Mouse (Mus musculus) testis, postnatal 14 days (tissue): ENCODE measurements around the gene Zfp326.
A peak's percentile ranks its signal among the peaks of the same experiment; 100 is the strongest.
"Not testable (repeated sequence)": the region's sequence is repeated elsewhere in the genome, so short reads cannot be mapped to it uniquely, and the experiment has no call there.

Experiments
- DNase-seq: peaks from one replicate; pipeline ENCODE4 v3.0.0; 2021; ENCODE audit warnings: low spot score

The Zfp326 gene

DNA sequence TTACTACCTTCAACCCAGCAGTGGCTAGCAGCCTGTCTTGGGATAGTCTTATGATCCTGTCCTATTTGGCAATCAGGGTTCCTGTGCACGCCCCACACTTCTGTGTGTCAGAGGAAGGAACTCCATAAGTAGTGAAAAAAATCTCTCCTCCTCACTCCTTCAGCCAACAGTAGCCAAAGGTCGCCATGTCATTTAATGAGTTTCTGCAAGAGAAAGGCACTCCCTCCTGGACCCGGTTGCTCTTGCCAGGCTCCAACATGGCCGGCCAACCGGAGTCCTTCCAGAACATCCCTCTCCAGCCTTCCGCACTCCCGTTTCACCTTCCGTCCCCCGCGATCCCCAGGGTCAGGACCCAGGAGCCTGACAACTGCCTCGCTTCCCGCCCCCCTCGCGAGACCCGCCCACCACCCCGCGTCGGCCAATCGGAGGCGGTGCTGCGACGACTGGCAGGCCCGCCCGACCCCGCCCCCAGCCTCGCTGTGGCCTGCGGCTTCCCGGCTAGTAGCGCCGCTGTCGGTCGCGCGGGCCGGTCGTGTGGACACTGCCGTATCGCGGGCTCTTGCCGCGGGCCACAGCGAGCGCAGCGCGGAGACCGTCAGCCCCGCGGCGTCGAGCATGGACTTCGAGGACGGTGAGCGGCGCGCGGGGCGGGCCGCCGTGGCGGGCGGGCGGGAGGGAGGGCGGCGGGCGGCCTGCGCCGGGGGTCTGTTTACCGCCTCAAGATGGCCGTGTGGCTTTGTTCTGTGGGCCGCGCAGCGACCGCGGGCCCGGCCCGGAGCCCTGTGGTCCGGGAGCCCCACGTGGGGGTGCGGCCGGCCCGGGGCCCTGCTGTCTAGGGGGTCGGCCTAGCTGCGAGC is at the start of gene Zfp326:
Gene Zfp326 (plus strand): TSS at position 498 of the 857 bp plus-strand sequence.
- peak; percentile 92 for DNase-seq

DNA sequence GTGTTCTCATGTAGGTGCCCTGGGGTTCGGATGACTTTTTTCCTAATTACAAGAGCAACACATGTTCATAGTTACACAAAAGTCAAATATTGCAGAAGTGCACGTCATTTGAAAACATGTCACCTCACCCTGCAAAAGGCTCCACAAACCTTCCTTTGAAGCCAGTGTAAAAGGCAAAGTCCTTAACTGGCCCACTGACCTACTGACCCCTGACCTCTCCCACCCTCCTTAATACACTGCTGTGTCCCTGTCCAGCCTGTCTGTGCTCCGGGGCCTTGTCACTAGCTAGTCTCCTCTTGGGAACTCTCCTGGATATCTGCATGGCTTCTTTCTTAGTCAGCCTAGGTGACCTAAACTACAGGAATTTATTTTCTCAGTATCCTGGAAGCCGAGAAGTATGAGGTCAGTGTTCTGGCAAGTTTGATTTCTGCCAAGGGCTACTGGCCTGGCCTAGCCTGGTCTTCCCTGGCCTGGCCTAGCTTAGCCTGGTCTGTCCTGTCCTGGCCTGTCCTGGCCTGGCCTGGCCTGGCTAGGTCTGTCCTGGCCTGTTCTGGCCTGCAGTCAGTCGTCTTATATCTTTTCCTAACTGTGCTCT is 49.4 kb upstream of the Zfp326 start:
- no peak for DNase-seq

DNA sequence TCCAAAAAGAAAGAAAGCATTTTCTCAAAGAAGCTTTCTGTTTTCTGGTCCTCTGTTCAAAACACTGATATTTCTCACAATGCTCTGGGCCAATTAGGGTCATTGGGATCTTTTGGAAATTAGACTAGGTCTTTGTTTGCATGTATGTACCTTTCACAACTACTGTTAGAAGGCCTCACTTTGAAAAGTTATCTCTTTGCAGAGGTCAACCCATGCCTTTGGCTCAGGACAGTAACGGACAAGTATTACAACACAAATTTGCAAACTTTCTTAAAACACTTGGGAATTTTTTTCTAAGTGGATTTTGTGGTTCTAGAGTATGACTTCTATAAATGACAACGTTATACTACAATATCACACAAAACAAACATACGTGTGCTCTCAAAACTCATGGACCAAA is 48.3 kb upstream of the Zfp326 start:
- no peak for DNase-seq

DNA sequence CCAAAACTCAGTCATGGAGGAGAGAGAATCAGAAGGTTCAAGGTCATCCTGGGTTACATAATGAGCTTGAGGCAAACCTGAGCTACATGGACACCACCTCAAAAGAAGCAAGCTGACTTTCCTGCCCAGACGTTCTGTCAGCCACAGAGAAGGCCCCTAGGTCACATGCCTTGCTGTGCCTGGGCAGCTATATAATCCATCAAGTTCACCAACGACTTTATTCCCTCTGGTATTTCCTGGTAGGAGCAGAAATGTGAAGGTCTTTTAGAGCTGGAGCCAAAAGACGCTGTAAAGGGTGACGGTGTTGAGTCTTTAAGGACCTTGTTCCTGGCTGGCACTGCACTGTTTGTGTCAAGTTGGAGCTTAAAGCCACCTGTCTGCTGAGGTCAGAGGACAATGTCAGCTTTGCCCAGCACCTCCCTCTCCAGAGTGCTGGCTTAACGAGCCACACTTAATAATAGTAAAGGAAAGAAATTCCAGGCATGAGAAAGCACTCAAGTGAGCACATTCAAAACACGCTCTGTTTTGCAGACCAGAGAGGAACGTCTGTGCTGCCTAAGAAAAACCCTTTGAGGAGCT is 47.3 kb upstream of the Zfp326 start:
- no peak for DNase-seq

DNA sequence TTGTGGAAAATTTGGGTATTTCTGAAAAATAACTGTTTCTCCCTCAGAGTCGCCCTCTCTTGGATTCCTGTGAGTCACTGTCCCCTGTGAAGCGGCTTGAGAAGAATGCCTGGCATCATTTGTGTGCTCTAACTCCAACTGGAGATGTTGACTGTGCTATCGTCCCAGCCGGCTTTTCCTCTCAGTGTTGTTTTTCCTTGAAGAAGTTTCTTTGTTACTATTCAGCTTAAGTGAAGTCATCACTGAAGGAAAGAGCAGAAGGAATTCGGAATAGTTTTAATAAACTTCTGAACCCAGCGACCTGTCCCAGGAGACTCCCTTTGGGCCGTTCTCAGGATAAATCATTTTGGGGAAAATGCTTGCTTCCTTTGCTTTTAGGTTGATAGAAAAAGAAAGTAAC is 44.2 kb upstream of the Zfp326 start:
- DNase-seq = no peak

DNA sequence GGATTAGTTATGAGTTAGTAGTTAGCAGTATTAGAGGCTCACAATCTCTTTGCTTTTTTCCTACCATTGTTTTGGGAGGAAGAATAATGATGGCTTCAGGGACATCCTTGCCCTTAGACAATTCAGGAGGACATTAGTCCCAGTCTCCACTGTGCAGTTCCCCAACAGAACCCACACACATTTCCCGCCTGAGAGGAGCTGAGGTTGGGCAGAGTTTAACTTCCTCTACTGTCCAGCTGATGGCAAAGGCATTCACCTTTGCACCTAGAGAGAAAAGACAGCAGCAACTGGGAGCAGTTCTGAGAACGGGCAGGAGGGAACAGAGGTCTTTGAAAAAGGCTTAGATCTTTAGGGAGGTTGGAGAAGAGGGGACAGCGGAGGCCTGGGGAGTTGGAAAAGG is 42.4 kb upstream of the Zfp326 start:
- DNase-seq = no peak

DNA sequence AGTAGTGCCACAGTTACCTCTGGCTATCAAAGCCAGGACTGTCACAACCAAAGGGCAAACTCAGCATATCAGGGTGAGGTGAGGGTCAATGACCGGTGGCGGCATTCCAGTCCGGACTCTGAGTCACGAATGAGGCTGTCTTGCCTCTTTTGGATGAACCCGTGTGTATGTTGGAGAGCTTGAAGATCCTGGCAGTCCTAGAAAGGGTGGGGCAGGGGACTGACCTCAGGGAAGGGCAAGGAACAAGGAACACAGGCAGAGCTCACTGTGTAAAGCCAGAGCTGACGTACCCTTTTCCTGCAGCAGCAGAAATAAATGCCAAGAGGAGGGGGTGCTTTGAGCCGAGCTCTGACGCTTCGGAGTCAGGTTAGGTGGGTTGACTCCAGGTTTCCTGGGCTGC is 40.4 kb upstream of the Zfp326 start:
- DNase-seq = no peak

DNA sequence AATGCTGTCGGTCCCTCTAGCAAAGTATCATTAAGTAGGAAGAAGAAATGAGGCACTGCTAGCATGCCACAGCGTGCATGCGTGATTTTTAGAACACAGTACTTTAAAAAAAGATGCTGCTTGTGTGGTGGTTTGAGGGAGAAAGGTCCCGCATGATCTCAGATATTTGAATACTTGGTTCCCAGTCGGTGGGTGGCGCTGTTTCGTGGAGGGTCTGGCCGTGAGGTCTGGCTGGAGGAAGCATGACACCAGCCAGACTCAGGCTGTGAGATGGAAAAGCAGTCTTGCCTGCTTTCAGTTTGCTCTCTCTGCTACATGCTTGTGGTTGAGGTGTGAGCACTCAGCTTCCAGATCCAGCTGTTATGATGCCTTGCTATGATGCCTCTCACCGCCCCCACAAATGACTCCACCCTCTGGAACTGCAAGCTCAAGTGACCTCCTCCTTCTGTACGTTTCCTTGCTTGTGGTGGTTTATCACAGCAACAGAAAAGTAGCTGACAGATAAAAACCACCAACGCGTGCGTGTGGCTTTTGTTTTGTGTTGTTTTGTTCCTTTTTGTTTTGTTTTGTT is 36.5 kb upstream of the Zfp326 start:
- no peak for DNase-seq

DNA sequence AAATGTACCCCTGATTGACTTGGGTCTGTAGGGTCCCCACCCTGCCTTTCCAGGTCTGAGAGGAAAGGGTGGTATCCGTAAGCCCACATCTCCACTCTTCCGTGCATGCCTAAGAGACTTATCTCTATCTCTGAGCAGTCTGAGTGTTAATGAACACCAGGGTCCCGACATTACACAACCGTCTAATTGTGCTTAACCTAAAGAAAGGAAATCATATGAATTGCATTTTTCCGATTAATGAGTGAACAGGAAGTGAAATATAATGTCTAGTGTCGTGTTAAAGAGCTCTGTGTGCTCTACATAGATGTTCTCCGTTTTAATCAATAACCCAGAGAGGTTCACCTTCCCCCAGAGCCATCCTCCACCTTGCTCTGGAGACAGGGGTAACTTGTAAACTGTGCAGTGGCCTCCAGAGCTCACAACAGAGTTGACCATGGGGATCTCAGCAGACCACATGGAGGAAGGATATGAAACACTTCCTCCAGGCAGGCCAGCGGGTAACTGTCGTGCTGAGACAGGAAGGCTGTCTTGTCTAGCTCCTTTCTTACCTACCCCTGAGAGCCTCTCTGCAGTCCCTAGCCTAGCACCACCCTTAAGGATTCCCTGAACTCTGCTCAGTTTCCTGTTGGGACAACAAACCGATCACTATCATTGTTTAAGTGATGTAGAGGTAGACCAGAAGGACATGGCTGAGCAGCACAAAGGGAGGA is 32.2 kb upstream of the Zfp326 start:
- DNase-seq = no peak

DNA sequence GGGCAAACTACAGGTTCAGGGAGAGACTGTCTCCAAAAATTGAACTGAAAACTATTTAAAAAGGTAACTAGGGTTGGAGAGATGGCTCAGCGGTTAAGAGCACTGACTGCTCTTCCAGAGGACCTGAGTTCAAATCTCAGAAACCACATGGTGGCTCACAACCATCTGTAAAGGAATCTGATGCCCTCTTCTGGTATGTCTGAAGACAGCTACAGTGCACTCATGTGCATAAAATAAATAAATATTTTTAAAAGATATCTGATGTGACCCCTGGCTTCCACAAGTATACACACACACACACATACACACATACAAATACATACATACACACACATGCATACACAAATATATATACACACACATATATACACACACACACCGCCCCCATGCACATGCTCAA is 31.3 kb upstream of the Zfp326 start:
- no peak for DNase-seq

DNA sequence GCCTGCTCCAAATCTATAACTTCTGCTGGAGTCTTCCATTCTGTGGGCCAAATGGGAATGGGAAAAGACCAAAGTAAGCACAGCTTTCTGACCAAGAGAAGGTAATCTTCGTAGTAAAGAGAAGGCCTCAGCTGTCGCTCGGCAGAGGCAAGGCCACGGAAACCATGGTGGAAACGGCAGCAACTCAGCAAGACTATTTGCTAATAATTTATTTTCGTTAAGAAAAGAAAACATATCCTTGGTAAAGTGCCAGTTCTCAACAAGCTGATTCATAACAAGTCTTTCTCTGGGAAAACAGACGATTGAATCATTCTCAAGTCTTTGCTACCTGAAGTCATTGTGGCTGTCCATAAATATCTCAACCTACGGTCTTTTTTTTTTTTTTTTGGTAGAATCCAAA is 28.6 kb upstream of the Zfp326 start:
- no peak for DNase-seq

DNA sequence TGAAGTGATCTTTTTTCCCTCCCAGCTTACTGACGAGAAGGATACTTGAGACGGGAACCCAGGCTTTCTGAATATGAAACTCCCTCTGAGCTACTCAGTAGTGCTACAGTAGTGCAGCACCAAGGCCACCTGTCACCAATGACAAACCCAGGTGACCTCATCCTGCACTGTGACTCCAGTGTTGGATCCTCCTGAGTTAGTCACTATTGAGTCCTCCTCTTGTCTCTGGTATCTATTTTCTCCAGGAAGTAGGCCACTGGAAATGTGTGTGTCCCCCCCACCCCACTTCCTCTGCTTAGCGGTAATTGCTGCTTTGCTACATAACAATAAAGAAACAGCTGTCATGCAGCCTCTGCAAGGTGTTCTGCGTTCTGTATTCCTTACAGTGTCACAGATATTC is 27.1 kb upstream of the Zfp326 start:
- no peak for DNase-seq

DNA sequence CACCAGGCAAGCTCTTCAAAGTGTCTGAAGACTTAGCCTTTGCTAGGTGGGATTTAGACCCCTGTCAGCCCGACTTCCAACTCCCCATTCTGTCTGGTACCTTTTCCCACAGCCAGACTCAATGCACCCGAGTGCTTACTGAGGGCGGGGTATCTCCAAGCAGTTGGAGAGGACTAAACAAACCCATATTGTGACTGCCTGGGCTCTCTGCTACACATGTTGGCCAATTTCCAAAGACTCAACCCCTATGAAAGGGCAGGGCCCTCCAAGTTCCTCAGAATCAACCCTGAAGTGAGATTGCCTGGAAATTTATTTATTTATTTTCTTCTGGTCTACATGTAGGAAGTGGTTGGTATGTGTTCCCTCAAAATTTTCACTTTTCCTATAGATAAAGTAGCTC is 26.7 kb upstream of the Zfp326 start:
- no peak for DNase-seq

DNA sequence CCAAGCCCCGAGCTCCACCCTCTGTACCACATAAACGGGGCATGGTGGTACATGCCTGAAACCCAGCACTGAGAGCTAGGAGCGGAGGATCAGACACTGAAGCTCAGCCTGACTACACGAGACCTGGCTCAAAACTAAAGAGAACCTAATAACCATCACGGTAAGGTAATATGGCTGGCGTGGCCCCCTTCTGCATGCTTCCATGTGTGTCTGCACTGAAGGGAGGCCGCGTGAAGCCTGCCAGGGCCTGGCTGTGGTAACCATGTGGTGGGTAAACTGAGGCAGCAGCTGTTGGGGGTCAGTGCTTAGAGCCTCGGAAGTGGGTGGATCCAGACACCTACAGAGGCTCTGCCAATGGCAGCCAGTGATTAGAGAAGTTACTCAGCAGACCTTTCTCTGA is 23.1 kb upstream of the Zfp326 start:
- DNase-seq = no peak

DNA sequence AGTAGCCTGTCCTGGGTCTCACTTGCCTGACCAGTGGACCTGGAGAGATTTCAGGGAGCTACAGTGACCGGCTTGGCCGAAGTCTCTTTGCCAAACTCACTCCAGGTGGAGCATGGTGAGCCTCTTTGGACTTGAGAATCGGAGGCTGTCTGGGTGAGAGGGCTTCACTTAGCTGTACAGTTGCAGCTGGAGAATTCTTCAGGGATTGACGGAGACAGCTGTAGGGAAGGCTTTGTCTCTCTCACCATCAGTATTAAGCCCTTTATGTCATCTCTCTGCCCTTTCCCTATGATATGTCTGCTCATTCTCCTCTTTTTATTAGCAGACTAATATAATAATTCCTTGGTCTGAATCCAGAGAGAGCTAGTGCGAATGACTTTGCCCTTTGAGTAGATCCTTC is 18.9 kb upstream of the Zfp326 start:
- no peak for DNase-seq

DNA sequence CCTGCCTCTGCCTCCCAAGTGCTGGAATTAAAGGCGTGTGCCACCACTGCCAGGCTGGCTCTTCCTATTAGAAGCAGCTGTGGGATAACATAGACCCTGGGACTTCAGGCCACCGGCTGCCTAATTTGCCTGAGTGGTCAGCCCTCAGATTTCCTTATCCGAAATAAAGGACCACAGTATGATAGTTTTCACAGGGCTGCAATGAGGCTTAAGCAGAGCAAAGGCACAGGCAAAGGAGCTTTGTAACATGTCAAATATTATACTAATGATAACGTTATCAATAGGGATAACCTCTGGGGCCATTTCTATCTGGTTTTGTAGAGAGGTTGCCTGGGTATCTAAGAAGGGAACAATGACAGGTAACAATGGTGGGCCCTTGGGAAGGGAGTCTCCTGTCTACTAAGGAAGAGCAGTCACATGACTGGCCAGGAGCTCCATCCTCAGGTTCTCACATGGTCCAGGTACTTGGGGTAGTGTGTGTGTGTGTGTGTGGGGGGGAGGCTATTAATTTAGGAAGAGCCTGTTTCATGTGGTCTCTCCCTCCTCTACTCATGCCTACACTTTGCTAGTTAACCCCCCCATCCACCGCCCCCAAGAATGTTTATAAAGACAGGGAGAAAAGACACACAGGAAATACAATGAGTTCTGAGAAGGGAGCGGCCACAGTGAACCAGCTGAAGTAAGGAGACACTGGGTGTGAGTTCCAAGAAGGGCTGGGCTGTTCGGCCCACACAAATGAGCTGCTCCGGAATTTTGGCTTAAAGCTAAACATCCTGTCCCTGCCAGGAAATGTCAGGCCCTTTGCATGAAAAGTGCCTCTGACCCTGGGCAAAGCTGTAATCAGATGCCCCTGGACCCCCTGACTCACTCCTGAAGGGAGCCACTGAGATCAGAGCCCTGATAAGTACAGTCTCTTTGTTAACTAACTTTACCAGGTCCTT is 17.3 kb upstream of the Zfp326 start:
- DNase-seq = no peak

DNA sequence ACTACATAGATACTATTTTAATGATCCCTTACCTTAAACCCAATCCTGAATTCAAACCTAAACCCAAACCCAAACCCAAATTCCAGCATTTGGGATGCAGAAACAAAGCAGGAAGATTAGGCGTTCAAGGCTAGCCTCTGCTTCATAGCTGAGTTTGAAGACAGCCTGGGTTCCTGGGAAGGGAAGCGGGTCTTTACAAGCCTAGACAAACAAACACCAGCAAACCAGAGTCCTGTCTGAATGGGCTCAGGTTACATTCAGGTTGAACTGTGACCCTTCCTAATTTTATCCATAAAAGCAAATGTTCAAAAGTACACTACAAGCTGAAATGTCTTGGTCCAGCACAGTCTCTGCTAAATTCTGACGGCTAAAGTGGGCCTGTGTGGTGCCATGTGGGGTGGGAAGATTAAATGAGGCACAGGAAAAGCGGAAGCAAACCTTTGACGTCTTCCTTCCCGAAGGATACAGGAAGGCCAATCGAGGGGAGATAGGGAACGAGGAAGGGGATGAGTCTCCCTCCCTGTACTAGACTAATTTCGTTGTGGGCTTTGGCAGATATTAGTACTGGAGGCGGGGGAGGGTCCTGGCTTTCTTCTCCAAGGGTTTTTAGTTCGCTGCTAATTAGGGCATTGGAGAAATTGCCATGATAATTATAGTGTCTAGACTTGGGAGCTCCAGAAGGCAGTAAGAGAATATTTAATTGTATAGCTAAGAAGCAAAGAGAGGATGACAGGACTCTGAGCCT is 16.5 kb upstream of the Zfp326 start:
- no peak for DNase-seq

DNA sequence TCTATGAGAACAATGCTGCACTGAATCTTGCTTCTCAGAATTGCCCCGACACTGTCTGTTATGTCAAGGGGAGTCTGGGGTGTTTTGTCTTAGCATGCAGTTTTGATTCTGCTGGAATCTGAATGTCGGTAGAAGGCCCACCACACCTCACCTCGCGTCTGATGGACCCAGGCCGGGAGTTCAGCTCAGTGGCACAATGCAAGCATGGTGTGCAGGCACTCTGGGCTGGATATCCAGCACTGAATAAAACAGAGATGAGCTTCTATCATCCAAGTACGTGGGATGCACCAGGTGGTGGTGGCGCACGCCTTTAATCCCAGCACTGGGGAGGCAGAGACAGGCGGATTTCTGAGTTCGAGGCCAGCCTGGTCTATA is 15.9 kb upstream of the Zfp326 start:
- DNase-seq = no peak

DNA sequence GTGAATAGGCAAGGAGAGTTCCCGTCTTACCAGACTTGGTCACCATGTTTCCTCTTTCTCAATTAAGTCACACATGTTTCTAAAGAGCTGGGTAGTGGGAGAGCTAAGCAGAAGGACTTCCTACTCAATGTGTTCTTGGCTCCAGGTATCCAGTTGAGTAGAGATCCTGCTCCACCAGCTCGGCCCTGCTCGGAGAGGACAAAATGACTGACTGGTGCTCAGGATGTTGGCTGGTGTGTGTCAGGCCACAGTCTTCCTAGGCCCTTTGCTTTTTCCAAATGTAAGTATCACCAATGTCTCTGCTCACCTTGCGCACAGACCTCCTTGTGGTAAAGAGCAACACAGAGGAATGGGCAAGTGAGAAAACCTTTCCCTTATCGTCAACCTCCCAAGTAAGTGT is 14.7 kb upstream of the Zfp326 start:
- no peak for DNase-seq

DNA sequence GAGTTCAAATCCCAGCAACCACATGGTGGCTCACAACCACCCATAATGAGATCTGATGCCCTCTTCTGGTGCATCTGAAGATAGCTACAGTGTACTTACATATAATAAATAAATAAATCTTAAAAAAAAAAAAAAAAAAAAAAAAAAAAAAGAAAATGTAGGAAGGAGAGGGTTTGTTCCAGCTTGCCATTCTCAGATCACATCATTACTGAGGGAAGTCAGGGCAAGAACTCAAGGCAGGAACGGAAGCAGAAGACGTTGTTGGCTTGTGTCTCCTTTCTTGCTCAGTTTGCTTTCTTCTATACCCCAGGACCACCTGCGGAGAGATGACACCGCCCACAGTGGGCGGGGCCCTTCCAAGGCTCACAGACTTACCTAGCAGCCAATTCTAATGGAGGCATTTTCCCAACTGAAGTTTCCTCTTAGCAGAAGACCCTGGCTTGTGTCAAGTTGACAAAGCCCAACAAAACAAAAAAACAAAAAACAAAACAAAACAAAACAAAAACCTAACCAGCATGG is 11.2 kb upstream of the Zfp326 start:
- not testable (repeated sequence) for DNase-seq
